Mouse (Mus musculus) CD4-positive naive resting alpha-beta T cell, adult 76 days (primary cell): ENCODE measurements around the gene Gm12695. TPM values are rescaled to one million over a fixed set of nuclear protein-coding genes. Genes with fewer than 3 reads are reported as not detected.

Experiments used
- total RNA-seq: library from RNA; stranded (reverse); gene quantifications from one replicate; pipeline ENCODE4 v1.2.4, GENCODE M21; 2023

Gene Gm12695
- not detected for total RNA-seq

DNA sequence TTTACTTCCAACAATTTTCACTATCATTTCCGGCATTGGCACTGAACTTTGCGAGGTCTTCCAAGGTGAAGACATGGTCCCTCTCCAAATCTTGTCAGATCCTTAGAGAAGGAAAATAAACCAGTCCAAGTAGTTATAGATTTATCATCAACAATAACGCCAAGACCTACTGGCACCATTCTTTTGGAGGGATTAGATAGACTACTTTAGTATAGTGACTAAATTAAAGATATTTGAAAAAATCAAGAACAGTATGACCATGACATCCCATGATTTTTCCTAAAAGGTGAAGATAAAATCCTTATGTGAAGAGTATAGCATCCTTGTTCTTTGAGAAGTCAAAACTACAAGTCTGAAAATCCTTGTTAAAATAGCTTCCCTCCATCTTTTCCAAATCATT lies at the start of gene Gm12695:
Gm12695 (minus strand) TSS at position 101 of the 400 bp plus-strand sequence.

Other genes with a start within 250 kb of the Gm12695 start
- gene Cyp2j6, start 231.5 kb downstream of the Gm12695 start, total RNA-seq = not detected
- gene Cyp2j9, start 193.6 kb downstream of the Gm12695 start, total RNA-seq = not detected
- not detected for gene Cyp2j5, start 121.0 kb downstream of the Gm12695 start, total RNA-seq